Comparison of ENCODE assay signal across 33 mouse cellular contexts in the genomic region with DNA sequence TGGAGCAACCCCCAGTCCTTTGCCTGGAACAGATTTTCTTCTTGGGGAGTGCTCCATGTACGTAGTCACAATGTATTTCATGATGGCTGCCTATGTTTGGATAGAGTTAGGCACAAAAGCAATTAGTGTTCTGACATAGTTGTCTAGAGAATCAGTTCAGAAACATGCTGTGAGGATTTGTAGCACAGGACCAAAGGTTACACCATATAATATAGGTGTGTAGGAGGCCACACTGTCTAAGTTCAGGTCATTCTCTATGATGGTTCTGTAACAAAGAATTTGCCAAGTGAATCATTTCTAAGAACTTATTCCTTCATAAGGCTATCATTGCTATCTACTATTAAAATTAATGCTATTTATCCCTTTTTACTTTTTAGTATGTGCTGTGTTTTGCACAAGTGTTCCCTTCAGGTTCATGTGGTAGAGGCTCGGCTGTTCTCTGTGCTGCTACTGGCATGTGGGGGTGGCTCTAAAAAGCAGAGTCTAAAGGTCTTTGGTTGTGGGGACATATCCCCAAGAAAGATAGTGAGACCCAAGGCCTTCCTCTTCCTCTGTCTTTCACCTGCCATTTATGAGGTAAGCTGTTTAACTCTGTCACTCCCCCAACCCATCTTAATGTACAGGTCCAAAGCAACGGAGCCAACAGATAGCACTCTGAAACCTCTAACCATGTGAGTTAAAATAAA. TPM values are rescaled to one million over a fixed set of nuclear protein-coding genes. Genes with fewer than 3 reads are reported as not detected.
"Had no signal": no experiment of that assay in that cellular context is flagged by ENCODE, and none has a peak within 500 bp of the region (broad histone marks: within the 10 kb centered on the region; RNA-seq: fewer than 3 reads in every experiment).

No protein-coding gene starts in this region.

- H3K36me3 ChIP-seq: heart, embryonic 10.5 days; heart, embryonic 12.5 days; heart, embryonic 13.5 days; heart, embryonic 15.5 days; hindbrain, embryonic 10.5 days; hindbrain, embryonic 12.5 days; hindbrain, embryonic 13.5 days; hindbrain, embryonic 15.5 days; kidney, embryonic 15.5 days had no signal

- DNase-seq: heart, adult 2 months; heart, postnatal 10 days; heart, postnatal 14 days; heart, postnatal 36 days; heart, postnatal 4 days; kidney, adult 11 months; kidney, adult 18-20 months; kidney, adult 2 months; kidney, adult 8-10 months; kidney, adult 9 months; kidney, postnatal 14 days; kidney, postnatal 25 days; kidney, postnatal 36 days; kidney, postnatal 4 days; layer of hippocampus, adult 9-11 months; layer of hippocampus, postnatal 36 days had no signal

- H3K27me3 ChIP-seq: hindbrain, embryonic 15.5 days had no signal

- H3K4me2 ChIP-seq: heart, embryonic 11.5 days; heart, embryonic 12.5 days; heart, embryonic 13.5 days; heart, embryonic 15.5 days; hindbrain, embryonic 12.5 days; hindbrain, embryonic 13.5 days; hindbrain, embryonic 15.5 days; kidney, embryonic 15.5 days had no signal

- H3K27ac ChIP-seq: heart, adult 2 months; heart, embryonic 10.5 days; heart, embryonic 13.5 days; heart, embryonic 15.5 days; hindbrain, embryonic 10.5 days; hindbrain, embryonic 12.5 days; hindbrain, embryonic 13.5 days; hindbrain, embryonic 15.5 days; hindbrain, postnatal 0 days; kidney, embryonic 15.5 days; kidney, postnatal 0 days; layer of hippocampus, adult 2 months; left cerebral cortex, adult 2 months had no signal

- H3K4me3 ChIP-seq: heart, adult 2 months; heart, embryonic 10.5 days; heart, embryonic 12.5 days; heart, embryonic 13.5 days; heart, embryonic 15.5 days; hindbrain, embryonic 10.5 days; hindbrain, embryonic 12.5 days; hindbrain, embryonic 13.5 days; hindbrain, embryonic 15.5 days; kidney, embryonic 15.5 days; layer of hippocampus, adult 2 months; left cerebral cortex, adult 2 months had no signal

- H3K9me3 ChIP-seq: heart, embryonic 10.5 days; heart, embryonic 12.5 days; heart, embryonic 13.5 days; heart, embryonic 15.5 days; hindbrain, embryonic 10.5 days; hindbrain, embryonic 12.5 days; hindbrain, embryonic 13.5 days; hindbrain, embryonic 15.5 days; kidney, embryonic 15.5 days had no signal

- H3K9ac ChIP-seq: heart, embryonic 12.5 days; heart, embryonic 13.5 days; heart, embryonic 15.5 days; hindbrain, embryonic 12.5 days; hindbrain, embryonic 13.5 days; hindbrain, embryonic 15.5 days; kidney, embryonic 15.5 days had no signal

- ATAC-seq: hindbrain, embryonic 16.5 days; hindbrain, postnatal 0 days; inflammation-experienced regulatory T-cells, adult 6 months had no signal

RNA-seq across cellular contexts. Expression of a gene that starts 3.8 kb away (rescaled TPM):
- total RNA-seq: hematopoietic stem cell, adult 5-6 weeks had no signal
